Mouse (Mus musculus): ENCODE measurements around the gene Pheta2.

- TF ChIP-seq POLR2A (IDR thresholded peaks at IDR 0.05; ENCODE audit: borderline replicate concordance, extremely low read depth, insufficient read depth, insufficient read length, poor library complexity, severe bottlenecking) = no peak
- no peak for TF ChIP-seq CTCF (IDR thresholded peaks at IDR 0.05; ENCODE audit: borderline replicate concordance, extremely low read depth, insufficient read depth, insufficient read length)
Observed at GRCm38 (mm10) chr15:82382441-82382840, 43.7 kb downstream of the Pheta2 start.
